Mouse (Mus musculus) retina, postnatal 1 day (tissue): ENCODE results near the gene Neurl2.
"Not testable (repeated sequence)": the region's sequence is repeated elsewhere in the genome, so short reads cannot be mapped to it uniquely, and the experiment has no call there.

ENCODE experiments used
- DNase-seq: peaks from one replicate; pipeline ENCODE4 v3.0.0-alpha.2; 2012

The Neurl2 gene

GRCm38 (mm10) chr2:164833314-164833959 lies at the start of gene Neurl2:
Neurl2 (minus strand) TSS chr2:164833456.
- peak; percentile 98 for DNase-seq

GRCm38 (mm10) chr2:164882619-164883018 lies 49.4 kb upstream of the Neurl2 start:
- peak; percentile 55 for DNase-seq

GRCm38 (mm10) chr2:164879568-164880277 lies 46.5 kb upstream of the Neurl2 start:
- peak; percentile 97 for DNase-seq

- DNase-seq: peak; percentile 93
Observed at GRCm38 (mm10) chr2:164879228-164879567, 45.9 kb upstream of the Neurl2 start, which contains the start of gene Pcif1. Pcif1 (plus strand) TSS chr2:164879304.

GRCm38 (mm10) chr2:164878509-164879227 lies 45.4 kb upstream of the Neurl2 start:
- DNase-seq: peak; percentile 80

- DNase-seq: not testable (repeated sequence)
Observed at GRCm38 (mm10) chr2:164877376-164878215, 44.3 kb upstream of the Neurl2 start.

GRCm38 (mm10) chr2:164875648-164876047 lies 42.4 kb upstream of the Neurl2 start:
- not testable (repeated sequence) for DNase-seq

GRCm38 (mm10) chr2:164874239-164874769 lies 41.0 kb upstream of the Neurl2 start:
- no peak for DNase-seq

- DNase-seq: no peak
Observed at GRCm38 (mm10) chr2:164873621-164874020, 40.4 kb upstream of the Neurl2 start.

GRCm38 (mm10) chr2:164871602-164872303 lies 38.5 kb upstream of the Neurl2 start:
- DNase-seq: no peak

GRCm38 (mm10) chr2:164868491-164868890 lies 35.2 kb upstream of the Neurl2 start:
- no peak for DNase-seq

- DNase-seq: no peak
Observed at GRCm38 (mm10) chr2:164867566-164867965, 34.3 kb upstream of the Neurl2 start.

- peak; percentile 65 for DNase-seq
Observed at GRCm38 (mm10) chr2:164866741-164867551, 33.7 kb upstream of the Neurl2 start.

- DNase-seq: no peak
Observed at GRCm38 (mm10) chr2:164864593-164864992, 31.3 kb upstream of the Neurl2 start.

GRCm38 (mm10) chr2:164863411-164863810 lies 30.2 kb upstream of the Neurl2 start:
- DNase-seq: not testable (repeated sequence)

- DNase-seq: peak; percentile 82
Observed at GRCm38 (mm10) chr2:164862179-164862861, 29.1 kb upstream of the Neurl2 start.

- no peak for DNase-seq
Observed at GRCm38 (mm10) chr2:164861094-164861493, 27.8 kb upstream of the Neurl2 start.

- DNase-seq: no peak
Observed at GRCm38 (mm10) chr2:164859640-164860432, 26.6 kb upstream of the Neurl2 start.

- no peak for DNase-seq
Observed at GRCm38 (mm10) chr2:164859155-164859554, 25.9 kb upstream of the Neurl2 start.
